Mouse (Mus musculus): ENCODE results near the gene Myadml2.

Myadml2 gene

DNA sequence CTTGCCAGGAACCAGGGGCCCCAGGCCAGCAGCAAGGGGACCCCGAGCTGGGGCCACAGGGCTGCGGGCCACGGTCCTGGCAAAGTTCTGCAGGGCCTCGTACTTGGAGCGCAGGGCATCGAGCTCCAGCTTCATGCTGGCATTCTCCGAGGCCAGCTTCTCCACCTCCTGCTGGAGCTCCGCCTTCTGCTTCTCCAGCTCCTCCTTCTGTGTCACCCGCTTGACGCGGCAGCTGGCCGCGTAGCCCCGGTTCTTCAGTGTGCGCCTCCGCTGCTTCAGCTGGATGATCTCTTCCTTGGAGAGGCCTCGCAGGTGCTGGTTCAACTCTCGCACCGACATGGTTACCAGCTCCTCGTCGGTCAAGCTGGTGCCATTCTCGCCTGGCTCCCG, 18.6 kb downstream of the Myadml2 start:
- DNase-seq (ENCODE audit: low spot score), result no peak

DNA sequence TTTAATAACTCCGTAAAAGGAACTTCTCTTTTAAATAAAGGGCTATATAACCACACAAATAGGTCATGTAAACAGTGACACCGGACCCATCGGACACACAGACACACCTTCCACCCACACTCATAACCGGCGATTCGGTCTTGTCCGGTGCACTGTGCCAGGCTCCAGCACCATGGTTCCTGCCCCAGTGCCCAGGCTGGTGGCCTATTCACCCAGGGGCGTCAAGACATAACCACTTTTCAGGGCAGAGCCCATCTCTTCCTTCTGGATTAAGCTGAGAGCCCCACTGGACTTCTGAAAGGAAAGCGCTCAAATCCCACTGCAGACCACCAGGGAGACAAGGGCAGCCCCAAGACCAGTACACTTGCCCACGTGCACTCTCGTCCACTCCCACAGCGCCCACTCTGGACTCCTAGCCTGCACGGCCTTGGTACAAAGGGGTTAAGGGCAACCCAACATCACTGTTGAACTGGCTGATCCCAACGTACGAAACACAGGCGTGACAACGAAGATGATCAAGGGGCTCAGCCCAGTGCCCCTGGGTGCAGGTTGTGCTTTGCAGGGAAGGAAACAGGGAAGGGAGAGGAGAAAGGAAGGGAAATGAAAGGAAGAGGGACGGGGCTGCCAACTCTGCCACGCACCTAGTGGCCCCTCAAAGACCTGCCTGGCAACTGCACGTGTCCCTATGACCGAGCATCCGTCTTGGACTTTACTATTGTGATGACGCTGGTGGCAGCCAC, 19.2 kb downstream of the Myadml2 start:
- no peak for DNase-seq (ENCODE audit: low spot score)

- no peak for DNase-seq (ENCODE audit: low spot score)
Measured at GRCm38 (mm10) chr11:120627468-120628300, 20.3 kb downstream of the Myadml2 start.

DNA sequence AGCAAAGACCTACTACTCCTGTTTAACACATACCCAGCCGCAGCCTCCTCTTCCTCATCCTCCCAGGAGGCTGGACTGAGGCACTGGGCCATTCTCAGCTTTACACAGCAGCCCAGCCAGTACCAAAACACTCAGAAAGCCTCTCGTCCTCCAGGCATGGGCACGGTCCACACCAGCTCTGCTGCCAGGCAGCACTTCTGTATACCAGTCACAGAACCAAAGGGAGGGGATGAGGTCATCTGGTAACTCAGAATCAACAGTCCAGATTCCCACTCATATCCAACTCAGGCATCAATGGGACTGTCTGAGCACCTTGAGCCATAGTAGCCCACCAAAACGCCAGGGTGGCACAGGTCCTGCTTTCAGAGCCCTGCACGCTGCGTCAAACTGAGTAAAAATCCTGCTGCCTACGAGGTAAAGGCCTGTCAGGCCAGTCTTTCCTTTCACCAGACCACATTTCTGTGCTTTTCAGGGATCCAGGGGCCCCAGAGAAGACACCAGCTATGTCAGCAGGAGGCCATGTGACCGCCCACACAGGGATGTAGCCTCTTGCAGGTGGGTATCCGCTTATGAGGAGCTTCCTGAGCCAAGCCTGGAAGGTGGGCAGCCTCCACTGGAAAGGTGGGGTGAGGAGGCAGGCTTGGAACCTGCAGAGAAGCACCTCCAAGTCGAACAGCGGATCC, 21.0 kb downstream of the Myadml2 start:
- no peak for DNase-seq (ENCODE audit: low spot score)

DNA sequence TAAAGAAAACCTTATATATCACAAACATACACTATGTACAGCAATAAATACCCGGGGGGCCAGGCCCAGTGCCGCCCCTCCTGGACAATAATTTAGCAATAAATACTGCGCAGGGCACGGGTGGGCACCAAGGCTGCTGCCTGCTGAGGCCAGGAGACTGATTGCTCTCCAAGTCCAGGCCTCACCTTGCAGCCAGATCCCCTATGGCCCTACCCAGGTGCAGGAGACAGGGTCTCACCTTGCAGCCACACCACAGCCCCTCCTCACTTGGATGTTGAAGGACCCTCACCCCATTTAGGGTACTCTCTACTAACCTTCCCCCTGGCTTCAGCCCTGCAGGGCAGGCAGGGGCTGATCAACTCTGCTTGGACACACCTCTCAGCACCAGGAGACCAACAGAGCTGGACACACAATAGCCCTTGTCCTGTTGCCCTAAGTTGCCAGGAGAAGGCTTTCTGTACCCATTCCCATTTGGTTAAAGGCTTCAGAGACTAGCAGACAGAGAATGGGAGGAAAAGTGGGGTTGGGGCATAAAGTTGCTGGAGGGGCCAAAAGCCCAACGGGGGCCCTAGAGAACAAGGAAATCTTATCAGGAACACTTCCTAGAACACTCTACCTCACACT, 22.7 kb downstream of the Myadml2 start, which contains the start of gene Sirt7:
Sirt7 (minus strand) TSS at position 89 of the 624 bp plus-strand sequence.
- no peak for DNase-seq (ENCODE audit: low spot score)

- peak; percentile 86 for DNase-seq (ENCODE audit: low spot score)
Measured at GRCm38 (mm10) chr11:120624680-120625111, 23.3 kb downstream of the Myadml2 start.

- DNase-seq (ENCODE audit: low spot score), result peak; percentile 69
Measured at GRCm38 (mm10) chr11:120623961-120624679, 23.8 kb downstream of the Myadml2 start.

DNA sequence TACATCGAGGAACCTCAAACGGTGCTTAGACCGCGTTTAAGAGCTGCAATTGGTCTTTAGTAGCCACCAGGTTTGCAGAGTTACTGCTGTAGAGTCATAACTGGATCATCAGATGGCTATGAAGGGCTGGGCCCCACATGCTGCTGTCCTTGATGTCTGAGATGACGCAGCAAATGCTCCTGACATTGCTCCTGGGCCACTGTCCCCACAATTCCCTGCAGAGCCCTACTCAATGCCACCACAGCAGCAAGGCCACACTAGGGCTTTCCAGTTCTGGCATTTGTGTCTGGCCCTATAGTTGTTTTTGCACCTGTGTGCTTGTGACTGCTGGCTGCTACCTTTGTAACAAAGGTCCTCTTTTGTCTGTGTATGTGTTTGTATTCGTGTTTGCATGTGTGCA, 25.2 kb downstream of the Myadml2 start:
- DNase-seq (ENCODE audit: low spot score), result no peak

- DNase-seq (ENCODE audit: low spot score), result no peak
Measured at GRCm38 (mm10) chr11:120620195-120620594, 27.8 kb downstream of the Myadml2 start.

GRCm38 (mm10) chr11:120618619-120619535, 29.1 kb downstream of the Myadml2 start:
- no peak for DNase-seq (ENCODE audit: low spot score)

- peak; percentile 93 for DNase-seq (ENCODE audit: low spot score)
Measured at GRCm38 (mm10) chr11:120617519-120618112, 30.3 kb downstream of the Myadml2 start, which contains the start of gene Pcyt2. Pcyt2 (minus strand) TSS chr11:120617936.

GRCm38 (mm10) chr11:120616617-120617294, 31.2 kb downstream of the Myadml2 start:
- no peak for DNase-seq (ENCODE audit: low spot score)

GRCm38 (mm10) chr11:120615606-120616203, 32.3 kb downstream of the Myadml2 start:
- no peak for DNase-seq (ENCODE audit: low spot score)

- DNase-seq (ENCODE audit: low spot score), result no peak
Measured at GRCm38 (mm10) chr11:120615167-120615566, 32.8 kb downstream of the Myadml2 start.

DNA sequence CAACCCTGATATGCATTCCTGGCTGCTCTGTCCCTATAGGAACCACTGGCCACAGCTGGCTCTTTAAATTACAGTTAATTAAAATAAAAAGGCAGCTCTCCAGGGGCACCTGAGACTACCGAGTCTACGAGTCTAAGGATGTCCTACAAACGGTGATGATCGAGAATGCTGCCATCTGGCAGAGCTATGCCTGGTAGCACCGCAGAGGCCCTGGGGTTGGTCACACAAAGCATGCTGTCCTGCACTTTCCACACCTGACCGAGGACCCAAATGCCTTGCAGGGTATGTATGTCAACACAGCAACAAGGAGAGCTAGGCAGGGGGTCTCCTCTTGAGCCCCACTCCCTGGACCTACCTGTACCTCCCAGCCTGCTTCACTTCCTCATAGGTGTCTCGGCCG, 34.0 kb downstream of the Myadml2 start:
- DNase-seq (ENCODE audit: low spot score), result no peak

GRCm38 (mm10) chr11:120613481-120613972, 34.4 kb downstream of the Myadml2 start:
- DNase-seq (ENCODE audit: low spot score), result no peak

DNA sequence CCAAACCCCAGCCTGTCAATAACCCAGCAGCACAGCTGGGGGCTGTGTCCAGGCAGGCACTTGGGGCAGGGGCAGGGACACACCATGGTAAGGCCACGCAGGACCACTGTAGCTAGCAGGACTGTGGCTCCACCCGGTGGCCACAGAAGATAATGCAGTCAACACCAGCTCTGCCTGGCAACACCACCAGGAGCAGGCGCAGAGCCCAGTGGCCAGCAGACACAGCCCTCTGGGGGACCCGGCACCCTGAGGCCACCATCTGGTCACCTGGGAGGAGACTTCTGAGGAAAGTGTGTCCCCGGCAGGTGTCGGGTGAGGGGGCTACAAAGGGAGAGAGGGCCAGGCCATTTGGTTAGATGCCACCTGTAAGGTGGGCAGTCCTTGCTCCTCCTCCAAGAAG, 35.2 kb downstream of the Myadml2 start:
- DNase-seq (ENCODE audit: low spot score), result peak; percentile 77

DNA sequence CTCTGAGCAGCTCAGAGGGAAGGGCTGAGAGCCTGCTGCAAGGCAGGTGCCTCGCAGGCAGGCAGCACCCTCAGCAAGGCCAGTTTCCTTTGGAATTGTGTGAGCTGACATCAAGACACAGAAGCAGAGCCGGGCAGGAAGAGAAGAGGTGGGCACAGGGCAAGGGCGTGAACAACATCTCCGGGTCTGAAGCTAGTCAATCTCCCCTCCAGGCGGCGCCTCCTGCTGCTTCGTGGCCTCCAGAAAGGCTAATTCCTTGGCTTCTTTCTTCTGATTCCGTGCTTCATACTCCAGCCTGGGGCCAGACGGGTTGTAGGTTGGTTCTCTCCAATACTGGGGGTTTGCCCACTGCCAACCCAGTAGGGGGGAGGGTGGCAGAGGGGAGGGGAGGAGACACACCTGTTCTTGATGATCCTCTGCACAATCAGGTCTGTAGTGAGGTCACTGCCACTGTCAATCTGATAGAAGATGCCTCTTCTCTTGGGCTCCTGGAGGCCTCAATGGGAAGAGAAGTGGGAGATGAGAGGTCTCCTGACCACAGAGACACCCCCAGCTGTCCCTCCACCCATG, 37.4 kb downstream of the Myadml2 start:
- DNase-seq (ENCODE audit: low spot score), result no peak

Data from layer of hippocampus, adult 11-12 months (tissue).